Mouse (Mus musculus) heart, embryonic 11.5 days (tissue): ENCODE measurements around the gene Nphp4. TPM values are rescaled to one million over a fixed set of nuclear protein-coding genes. Genes with fewer than 3 reads are reported as not detected.

Experiments used
- ATAC-seq: fragments of 200-750 bp; cut with Nextera tagmentation; replicated peaks from 2 replicates; pipeline ENCODE4 v1.8.0; 2017; ENCODE audit warnings: moderate library complexity; ENCODE audit not compliant: insufficient number of reproducible peaks, low FRiP score, low TSS enrichment
- H3K27ac ChIP-seq: fragments of 300-500 bp; sonication (generic); 2 replicates; pipeline ENCODE4 v1.5.1; 2014; ENCODE audit warnings: mild to moderate bottlenecking, low read depth, low read length
- H3K27me3 ChIP-seq: fragments of 300-500 bp; sonication (generic); 2 replicates; pipeline ENCODE4 v1.6.1; 2014; ENCODE audit warnings: mild to moderate bottlenecking, low read length, mixed read lengths; ENCODE audit not compliant: control insufficient read depth, insufficient read depth
- H3K36me3 ChIP-seq: fragments of 300-500 bp; sonication (generic); 2 replicates; pipeline ENCODE4 v1.6.1; 2014; ENCODE audit warnings: mild to moderate bottlenecking, low read length, moderate library complexity, mixed read lengths; ENCODE audit not compliant: control insufficient read depth, insufficient read depth
- H3K4me1 ChIP-seq: fragments of 300-500 bp; sonication (generic); 2 replicates; pipeline ENCODE4 v1.6.1; 2014; ENCODE audit warnings: low read length; ENCODE audit not compliant: control insufficient read depth, insufficient read depth
- H3K4me2 ChIP-seq: fragments of 300-500 bp; sonication (generic); 2 replicates; pipeline ENCODE4 v1.6.1; 2014; ENCODE audit warnings: mild to moderate bottlenecking, moderate library complexity
- H3K4me3 ChIP-seq: fragments of 300-500 bp; sonication (generic); 2 replicates; pipeline ENCODE4 v1.5.1; 2014; ENCODE audit warnings: low read depth, low read length
- H3K9ac ChIP-seq: fragments of 300-500 bp; sonication (generic); 2 replicates; pipeline ENCODE4 v1.6.1; 2014; ENCODE audit warnings: mild to moderate bottlenecking, low read depth, low read length, moderate library complexity
- H3K9me3 ChIP-seq: fragments of 300-500 bp; sonication (generic); replicated peaks from 2 replicates; pipeline ENCODE4 v1.6.1; 2016; ENCODE audit warnings: low read length; ENCODE audit not compliant: control insufficient read depth
- WGBS: fragments of 180-500 bp; shearing (Covaris S2); extraction: QIAGEN DNeasy Blood & Tissue Kit; methylation state at CpG from one replicate; pipeline ENCODE4 v1.1.7; 2014; ENCODE audit not compliant: insufficient replicate concordance; 5-methylcytosine and 5-hydroxymethylcytosine counted together
- polyA plus RNA-seq: library from polyadenylated mRNA; unstranded; fragments of >200 nt; fragmentation: Nextera tagmentation; extraction: Ambion mirVana; gene quantifications from 2 replicates; pipeline ENCODE4 v1.2.1, GENCODE M21; 2014

Nphp4 gene
- polyA plus RNA-seq, 1 experiment from 2014 or later: 1.9 TPM

DNA sequence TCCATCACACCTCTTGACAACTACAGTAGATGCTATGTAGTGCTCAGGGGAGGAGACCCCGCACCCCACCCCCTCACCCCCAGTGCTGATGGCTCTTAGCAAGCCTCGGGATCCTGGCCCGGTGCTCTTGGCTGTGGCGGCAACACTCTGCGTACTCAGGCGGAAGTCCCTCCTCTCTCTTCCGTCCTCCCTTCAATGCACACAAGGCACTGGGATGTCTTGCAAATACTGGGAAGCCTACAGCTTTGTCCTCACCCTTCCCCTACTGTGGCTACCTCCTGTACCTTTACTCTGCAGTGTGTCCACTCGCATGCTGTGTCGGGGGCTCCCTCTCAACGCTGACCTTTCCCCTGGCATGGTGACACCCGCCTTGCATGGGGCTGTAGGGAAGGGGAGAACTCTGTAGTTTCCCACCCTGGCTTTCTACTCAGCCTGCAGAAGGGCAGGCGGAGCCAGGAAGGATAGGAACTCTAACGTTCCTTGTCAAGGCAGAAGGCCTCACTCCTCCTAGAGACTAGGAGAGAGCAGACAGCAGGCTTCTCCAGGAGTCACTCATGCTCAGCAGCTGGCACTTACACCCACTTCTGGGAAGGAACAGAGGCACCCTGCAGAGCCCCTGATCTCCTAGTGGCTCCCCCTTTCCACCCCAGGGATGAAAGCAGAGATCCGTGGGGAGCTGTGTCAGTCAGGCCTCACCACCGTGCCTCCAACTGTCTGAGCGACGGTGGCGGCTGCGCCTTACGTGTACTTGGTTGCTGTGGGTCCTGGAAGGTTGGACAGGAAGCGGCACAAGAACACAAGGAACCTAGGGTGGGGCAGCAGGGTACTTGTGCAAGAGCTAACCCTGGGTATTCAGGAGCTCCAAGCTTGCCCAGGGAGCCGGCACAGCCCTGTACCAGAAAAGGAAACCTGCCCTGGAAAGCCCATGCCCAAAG, 28.5 kb upstream of the Nphp4 start:
- 79% methylated on average over 22 of the region's 22 CpGs for WGBS
- no peaks in the 10 kb centered on the region for H3K27me3 ChIP-seq
- H3K4me3 ChIP-seq: no peak overlapping the region
- no peaks in the 10 kb centered on the region for H3K36me3 ChIP-seq
- no peak overlapping the region for H3K27ac ChIP-seq
- H3K9me3 ChIP-seq: no peaks in the 10 kb centered on the region
- no peak overlapping the region for H3K9ac ChIP-seq
- no peak for ATAC-seq
- H3K4me2 ChIP-seq: no peak overlapping the region
- H3K4me1 ChIP-seq: no peaks in the 10 kb centered on the region

DNA sequence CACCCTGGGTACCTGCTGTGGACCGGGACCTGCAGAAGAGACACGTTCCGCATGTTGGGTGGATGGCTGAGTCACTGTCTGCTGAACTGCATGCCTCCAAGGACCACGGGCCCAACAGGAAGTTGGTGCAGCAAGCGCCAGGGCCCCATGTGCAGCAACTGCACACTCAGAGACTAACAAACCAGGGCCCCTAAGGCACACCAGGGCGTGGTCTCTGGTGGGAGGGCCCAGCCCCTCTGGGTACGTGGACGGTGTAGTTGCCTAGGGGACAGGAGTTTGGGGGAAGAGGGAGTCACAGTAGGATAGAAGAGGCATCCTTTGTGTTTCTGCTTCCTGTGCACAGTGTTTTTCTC, 27.9 kb upstream of the Nphp4 start:
- Histone ChIP-seq H3K9me3 (no peaks in the 10 kb centered on the region), H3K4me3 (no peak overlapping the region), H3K27me3 (no peaks in the 10 kb centered on the region), H3K27ac (no peak overlapping the region), H3K4me2 (no peak overlapping the region), H3K9ac (no peak overlapping the region), H3K4me1 (no peaks in the 10 kb centered on the region), H3K36me3 (no peaks in the 10 kb centered on the region)
- ATAC-seq: no peak
- WGBS: 63% methylated on average over 8 of the region's 8 CpGs

GRCm38 (mm10) chr4:152451371-152451770, 25.1 kb upstream of the Nphp4 start:
- WGBS: 77% methylated on average over 6 of the region's 6 CpGs

GRCm38 (mm10) chr4:152453079-152453478, 23.4 kb upstream of the Nphp4 start:
- 66% methylated on average over 10 of the region's 10 CpGs for WGBS
- Histone ChIP-seq H3K27ac (no peak overlapping the region), H3K27me3 (no peaks in the 10 kb centered on the region), H3K36me3 (no peaks in the 10 kb centered on the region), H3K4me1 (no peaks in the 10 kb centered on the region), H3K9me3 (no peaks in the 10 kb centered on the region), H3K4me3 (no peak overlapping the region), H3K9ac (no peak overlapping the region), H3K4me2 (no peak overlapping the region)
- no peak for ATAC-seq

More at GRCm38 (mm10) chr4:152451371-152451770, 25.1 kb upstream of the Nphp4 start:
- H3K4me3 ChIP-seq: no peak overlapping the region
- ATAC-seq: no peak
- H3K27ac ChIP-seq: no peak overlapping the region
- H3K4me1 ChIP-seq: no peaks in the 10 kb centered on the region
- H3K36me3 ChIP-seq: no peaks in the 10 kb centered on the region
- no peak overlapping the region for H3K4me2 ChIP-seq
- no peaks in the 10 kb centered on the region for H3K27me3 ChIP-seq
- no peaks in the 10 kb centered on the region for H3K9me3 ChIP-seq
- no peak overlapping the region for H3K9ac ChIP-seq

GRCm38 (mm10) chr4:152454153-152454552, 22.4 kb upstream of the Nphp4 start:
- Histone ChIP-seq H3K27me3 (no peaks in the 10 kb centered on the region), H3K4me3 (no peak overlapping the region), H3K4me1 (no peaks in the 10 kb centered on the region), H3K9ac (no peak overlapping the region), H3K36me3 (no peaks in the 10 kb centered on the region), H3K4me2 (no peak overlapping the region), H3K27ac (no peak overlapping the region), H3K9me3 (no peaks in the 10 kb centered on the region)
- 91% methylated on average over 12 of the region's 12 CpGs for WGBS
- no peak for ATAC-seq

DNA sequence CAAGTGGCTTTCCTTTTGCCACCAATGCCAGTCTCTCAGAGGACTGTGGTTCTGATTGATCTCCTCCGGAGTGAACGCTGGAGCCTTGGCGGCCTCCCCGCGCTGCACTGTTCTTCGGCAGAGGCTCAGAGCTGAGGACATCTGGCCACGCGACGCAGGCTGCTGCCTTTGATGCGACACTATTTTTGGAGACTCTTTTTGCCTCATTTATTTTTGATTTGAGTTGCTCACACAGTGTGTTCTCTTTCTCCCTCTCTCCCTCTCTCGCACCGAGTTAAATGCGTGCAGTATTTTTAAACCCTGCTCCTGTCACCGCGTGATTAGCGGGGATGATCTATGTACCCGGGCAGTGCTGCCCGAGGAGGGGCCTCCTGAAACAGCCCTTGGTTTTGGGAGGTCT, 19.9 kb upstream of the Nphp4 start:
- Histone ChIP-seq H3K4me2 (no peak overlapping the region), H3K36me3 (no peaks in the 10 kb centered on the region), H3K4me3 (no peak overlapping the region), H3K27ac (no peak overlapping the region), H3K9ac (no peak overlapping the region), H3K9me3 (no peaks in the 10 kb centered on the region), H3K27me3 (no peaks in the 10 kb centered on the region), H3K4me1 (no peaks in the 10 kb centered on the region)
- no peak for ATAC-seq
- WGBS: 62% methylated on average over 18 of the region's 18 CpGs

GRCm38 (mm10) chr4:152457673-152458072, 18.8 kb upstream of the Nphp4 start:
- Histone ChIP-seq H3K27ac (no peak overlapping the region), H3K4me2 (no peak overlapping the region), H3K9ac (no peak overlapping the region), H3K9me3 (no peaks in the 10 kb centered on the region), H3K4me1 (no peaks in the 10 kb centered on the region), H3K4me3 (no peak overlapping the region), H3K27me3 (no peaks in the 10 kb centered on the region), H3K36me3 (no peaks in the 10 kb centered on the region)
- ATAC-seq: no peak
- WGBS: 78% methylated on average over 4 of the region's 4 CpGs

DNA sequence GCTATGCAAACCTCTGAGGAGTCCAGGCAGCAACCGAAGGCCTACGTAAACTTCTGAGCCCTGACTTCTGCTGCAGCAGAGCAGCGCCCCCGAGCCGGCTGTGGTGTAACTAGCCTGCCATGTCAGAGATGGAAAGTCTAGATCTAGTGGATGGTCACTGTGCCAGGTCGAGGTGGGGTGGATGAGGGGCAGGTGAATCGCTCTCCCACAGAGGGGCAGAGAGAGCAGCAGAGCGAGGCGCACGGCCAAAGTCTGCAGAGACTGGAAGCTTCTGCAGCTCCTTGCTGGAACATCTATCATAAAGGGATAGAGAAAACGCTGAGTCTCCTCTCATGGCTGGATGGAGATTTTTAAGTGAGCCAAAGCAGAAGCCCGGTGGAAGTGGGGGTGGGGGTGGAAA, 14.0 kb upstream of the Nphp4 start:
- Histone ChIP-seq H3K36me3 (no peaks in the 10 kb centered on the region), H3K27me3 (no peaks in the 10 kb centered on the region), H3K27ac (no peak overlapping the region), H3K4me2 (no peak overlapping the region), H3K4me3 (no peak overlapping the region), H3K9ac (no peak overlapping the region), H3K9me3 (no peaks in the 10 kb centered on the region), H3K4me1 (peaks cover 12% of the 10 kb centered on the region; the same call in 1 of the 2 replicates)
- WGBS: 79% methylated on average over 12 of the region's 12 CpGs
- no peak for ATAC-seq

DNA sequence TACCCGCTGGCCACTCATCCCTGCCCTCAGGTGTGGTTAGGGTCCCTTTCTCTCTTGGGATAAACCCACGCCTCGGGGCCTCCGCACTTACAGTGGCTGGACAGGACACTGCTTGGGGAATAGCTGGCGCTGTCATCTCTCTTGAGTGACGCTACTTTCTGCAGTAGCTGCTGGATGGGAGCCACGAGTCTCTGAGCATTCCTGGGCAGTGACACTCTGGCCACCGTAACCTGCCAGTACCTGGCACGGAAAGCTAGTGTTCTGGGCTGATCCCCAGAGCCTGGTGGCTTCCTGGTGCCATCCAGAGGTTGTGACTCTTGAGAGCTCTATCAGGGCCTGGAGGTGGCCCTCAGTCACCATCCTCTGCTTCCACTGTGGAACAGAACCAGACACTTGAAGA, 13.4 kb upstream of the Nphp4 start:
- WGBS: 68% methylated on average over 9 of the region's 9 CpGs
- ATAC-seq: no peak
- no peak overlapping the region for H3K9ac ChIP-seq
- H3K27ac ChIP-seq: no peak overlapping the region
- no peaks in the 10 kb centered on the region for H3K36me3 ChIP-seq
- H3K27me3 ChIP-seq: no peaks in the 10 kb centered on the region
- H3K9me3 ChIP-seq: no peaks in the 10 kb centered on the region
- no peak overlapping the region for H3K4me3 ChIP-seq
- H3K4me2 ChIP-seq: no peak overlapping the region
- H3K4me1 ChIP-seq: peaks cover 12% of the 10 kb centered on the region; the same call in 1 of the 2 replicates
